Mouse (Mus musculus) retina, adult 2 months (tissue): ENCODE data around the gene Vstm4.

Experiments used
- DNase-seq: peaks from one replicate; pipeline ENCODE4 v3.0.0-alpha.2; 2012; ENCODE audit warnings: low read depth, low spot score

The Vstm4 gene

DNA sequence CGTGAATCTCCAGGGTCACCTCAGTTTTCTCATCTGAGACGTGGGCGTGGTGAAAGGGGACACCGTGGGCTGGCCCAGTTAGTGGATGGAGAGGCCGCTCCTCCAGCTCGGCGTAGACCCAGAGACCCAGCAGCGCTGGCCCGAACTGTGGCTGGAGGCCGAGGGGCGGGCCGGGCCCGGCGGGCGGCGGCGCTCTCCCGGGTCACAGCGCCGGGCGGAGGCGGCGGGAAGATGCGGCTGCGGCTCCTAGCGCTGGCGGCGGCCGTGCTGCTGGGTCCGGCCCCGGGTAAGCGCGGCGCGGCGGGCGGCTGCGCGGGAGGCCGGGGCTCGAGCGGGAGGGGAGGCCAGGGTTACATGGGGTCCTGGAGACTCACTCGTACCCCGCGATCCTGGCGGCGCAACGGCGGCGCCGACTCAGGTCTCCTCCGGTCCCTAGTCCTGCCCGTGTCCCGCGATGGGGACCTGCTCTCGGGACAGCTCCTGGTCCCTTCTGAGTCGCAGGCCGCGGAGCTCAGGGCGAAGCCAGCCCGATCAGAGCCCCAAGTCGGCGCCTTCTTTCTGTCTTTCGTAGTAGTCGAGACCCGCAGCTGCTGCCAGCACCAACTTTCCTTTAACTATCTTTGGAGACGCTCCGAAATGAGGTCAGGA lies at the start of gene Vstm4:
Vstm4 (plus strand) TSS at position 76 of the 648 bp plus-strand sequence.
- no peak for DNase-seq

DNA sequence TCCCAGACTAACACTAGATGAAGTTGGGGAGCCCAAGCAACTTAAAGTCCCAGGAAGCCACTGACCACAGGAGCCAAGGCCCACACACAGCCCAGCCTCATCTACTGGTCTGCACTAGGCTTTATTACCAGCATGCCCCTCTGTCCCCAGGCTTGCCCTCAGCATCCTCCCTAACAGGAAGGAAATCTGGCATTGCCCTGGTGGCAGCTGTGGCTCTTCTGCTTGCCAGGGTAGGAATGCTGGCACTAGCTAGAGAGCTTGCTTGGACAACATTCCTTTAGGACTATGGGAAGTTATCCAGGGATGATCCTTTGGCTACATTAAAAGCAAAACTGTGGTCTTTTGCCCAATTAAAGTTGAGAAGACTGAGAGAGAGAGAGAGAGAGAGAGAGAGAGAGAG lies 46.4 kb upstream of the Vstm4 start:
- DNase-seq: no peak

DNA sequence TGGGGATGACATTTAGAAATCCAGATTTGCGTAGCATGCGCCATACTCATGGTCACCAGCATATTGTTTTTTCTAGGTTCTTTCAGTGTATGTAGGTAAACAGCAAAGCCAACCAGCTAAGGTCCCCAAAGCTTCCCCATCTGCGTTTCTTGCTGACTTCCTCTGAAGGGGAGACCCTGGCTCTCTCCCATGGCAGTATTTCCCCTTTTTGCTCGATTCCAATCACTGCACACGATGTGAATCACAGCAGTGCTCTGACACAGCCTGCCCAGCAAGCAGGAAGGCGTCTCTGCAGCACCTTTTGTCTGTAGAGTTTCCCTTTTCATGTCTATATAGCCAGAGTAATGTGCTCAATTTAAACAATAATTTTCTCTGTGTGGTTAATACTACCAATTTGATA lies 44.1 kb upstream of the Vstm4 start:
- DNase-seq: no peak

DNA sequence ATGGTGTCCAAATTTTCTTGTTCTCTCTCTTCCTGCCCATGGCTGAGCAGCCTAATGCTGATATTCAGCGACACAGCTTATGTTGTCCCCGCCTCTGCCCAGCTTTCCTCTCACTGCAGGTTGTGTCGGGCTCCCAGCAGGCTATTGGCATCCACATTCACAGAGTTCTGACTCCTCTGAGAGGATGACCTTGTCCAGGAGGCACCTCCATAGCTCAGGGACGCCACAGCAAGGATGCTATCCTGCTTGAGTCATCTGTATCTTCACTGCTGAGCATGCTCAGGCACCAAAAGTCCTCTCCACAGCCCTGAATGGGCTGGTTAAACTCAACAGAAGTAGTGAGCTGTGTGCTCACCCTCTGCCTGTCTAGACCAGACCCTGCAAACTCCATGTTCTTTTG lies 41.6 kb upstream of the Vstm4 start:
- DNase-seq: no peak

DNA sequence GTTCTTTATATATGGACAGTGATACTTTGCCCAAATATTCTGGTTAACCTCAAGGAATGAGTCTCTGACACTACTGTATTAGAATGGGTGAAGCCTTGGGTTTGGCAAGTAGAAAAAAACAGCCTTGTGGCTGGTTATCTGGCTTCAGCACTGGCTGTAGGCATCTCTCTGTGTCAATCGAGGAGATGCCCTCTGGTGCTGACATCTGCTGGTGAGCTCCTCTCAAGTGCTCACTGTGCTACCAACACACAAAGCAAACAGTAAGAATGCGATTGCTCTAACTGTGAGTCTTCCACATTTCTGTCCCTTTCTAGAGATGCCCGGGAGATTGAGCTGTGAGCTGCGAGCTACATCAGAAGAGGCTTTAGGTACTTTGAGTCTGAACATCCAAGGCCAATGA lies 40.0 kb upstream of the Vstm4 start:
- no peak for DNase-seq

- no peak for DNase-seq
Observed at GRCm38 (mm10) chr14:32817258-32817657, 39.3 kb upstream of the Vstm4 start.

DNA sequence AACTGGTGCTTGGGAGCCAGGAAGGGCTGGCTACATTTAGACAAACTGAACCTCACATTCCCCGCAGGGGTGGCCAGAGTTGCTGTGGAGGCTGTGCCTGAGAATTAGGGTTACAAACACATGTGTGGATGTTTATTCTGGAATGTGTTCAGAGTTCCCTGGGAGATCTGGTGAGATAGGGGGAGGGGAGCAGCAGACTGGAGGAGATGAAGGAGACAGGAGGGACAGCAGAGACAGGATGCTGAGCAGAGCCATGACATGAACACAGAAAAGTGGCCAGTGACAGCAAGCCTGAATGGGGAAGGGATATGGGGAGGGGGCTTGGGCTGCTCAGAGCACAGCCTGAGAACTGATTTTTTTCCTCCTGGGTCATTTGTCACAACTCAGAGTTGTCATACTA lies 37.3 kb upstream of the Vstm4 start:
- no peak for DNase-seq

GRCm38 (mm10) chr14:32822812-32823211 lies 33.7 kb upstream of the Vstm4 start:
- DNase-seq: no peak

DNA sequence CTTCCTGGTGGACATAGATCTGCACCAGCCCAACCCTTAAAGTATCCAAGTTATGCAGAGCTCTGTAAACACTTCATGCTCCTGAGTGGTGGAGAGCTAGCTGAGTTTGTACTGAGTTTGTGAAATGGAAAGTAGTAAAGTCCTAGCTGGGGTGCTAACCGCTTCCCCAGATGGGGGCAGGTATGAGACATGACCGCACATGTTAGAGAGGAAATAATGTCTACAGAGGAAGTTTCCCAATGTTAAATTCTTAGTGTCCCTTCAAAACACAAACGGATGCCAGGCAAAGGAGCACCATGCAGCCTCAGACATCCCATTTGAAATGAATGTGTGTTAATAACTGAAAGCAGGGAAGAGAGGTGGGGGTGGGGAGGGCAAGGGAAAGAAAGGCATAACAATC lies 32.7 kb upstream of the Vstm4 start:
- DNase-seq: no peak

DNA sequence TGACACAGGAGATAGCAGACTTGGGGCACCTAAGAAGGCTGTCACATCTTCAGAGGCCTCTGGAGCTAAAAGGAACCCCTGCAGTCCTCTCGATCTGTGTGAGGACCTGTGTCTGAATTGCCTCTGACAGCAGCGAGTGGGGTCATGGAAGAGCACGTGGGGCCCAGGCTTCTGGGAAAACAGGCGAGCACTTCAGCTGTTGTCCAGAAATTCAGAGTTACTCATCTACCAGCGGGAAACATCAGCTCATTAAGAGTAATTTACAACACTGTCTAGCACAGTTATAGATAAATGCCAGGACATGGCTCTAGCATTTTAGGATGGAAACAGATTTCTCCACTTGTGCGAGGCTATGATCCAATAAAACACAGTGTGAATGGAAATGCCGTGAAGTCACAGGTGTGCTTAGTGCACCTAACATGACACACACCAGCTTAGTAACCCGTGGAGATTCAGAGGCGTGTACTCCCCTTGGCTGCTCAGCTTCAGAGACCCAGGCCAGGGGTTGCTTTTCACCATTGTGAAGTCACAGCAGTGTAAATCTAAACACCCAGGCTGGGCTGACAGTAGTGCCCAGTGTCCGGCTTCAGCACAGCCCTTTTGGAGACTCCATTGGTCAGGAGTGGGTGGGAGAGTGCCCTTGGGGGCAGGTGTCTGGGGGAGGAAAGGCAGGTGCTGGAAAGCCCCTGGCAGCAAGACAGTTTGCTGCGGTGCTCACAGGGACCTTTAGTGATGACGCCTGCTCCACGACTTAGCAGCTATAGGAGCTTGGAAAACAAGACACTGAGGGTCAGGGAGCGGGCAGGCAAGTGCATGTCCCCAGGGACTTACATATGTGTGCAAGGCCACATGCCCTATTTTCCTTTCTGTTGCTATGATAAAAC lies 32.0 kb upstream of the Vstm4 start:
- no peak for DNase-seq

- no peak for DNase-seq
Observed at GRCm38 (mm10) chr14:32825426-32826032, 31.0 kb upstream of the Vstm4 start.

DNA sequence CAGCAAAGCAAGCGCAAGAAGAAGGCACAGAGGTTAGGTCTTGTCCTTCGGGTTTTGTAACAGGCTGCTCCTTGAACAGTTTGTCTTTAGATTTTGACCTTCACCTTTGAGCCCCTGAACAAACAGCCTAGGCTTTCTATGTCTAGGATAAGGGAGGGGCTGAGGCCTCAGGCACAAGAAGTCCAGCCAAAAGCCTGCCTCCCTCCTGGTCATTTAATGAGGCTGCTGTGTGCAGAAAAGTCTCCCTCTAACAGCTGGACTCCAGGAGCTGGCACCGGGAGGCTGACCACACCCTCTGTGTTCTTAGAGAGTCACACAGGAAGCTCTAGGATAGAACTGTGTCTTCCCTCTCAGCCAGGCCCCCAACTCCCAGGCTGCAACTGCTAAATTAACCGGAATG lies 29.4 kb upstream of the Vstm4 start:
- DNase-seq: no peak

GRCm38 (mm10) chr14:32827994-32828650 lies 28.4 kb upstream of the Vstm4 start:
- no peak for DNase-seq

DNA sequence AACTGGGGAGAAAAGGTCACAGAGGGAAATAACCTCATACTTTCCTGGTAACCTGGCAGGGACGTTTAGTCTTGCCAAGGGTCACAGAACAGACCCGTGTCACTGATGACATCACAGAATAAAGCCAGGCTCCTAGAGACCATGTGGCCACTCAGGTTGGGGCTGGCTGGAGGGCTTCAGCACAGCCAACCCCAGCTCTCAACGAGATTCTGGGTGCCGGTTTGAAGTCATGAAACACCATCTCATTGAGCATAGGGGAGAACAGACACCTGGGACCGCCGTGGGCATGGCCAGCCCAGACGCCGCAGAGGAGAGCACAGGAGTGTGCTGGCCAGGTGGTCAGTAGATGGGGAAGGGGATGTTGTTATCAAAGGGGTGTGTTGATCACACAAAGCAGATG lies 22.7 kb upstream of the Vstm4 start, which contains the start of gene Fam170b:
Fam170b (plus strand) TSS at position 116 of the 400 bp plus-strand sequence.
- no peak for DNase-seq

DNA sequence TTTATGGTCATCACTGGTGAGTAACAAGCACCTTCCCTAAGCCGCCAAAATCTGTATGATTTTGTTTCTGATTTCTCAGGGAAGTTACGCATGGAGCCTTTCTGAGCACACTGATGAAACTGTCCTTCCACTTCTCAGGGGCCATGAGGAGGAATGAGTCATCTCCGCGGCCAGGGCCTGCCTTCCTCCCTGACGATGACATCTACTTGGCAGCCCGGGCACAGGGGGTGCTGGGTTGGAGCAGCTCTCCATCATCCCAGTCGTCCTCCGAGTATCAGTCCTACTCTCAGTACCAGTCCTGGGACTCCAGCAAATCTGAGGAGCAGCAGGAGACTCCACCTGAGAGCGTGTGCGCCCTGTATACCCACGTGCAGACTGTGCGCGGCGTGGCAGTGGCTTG lies 21.4 kb upstream of the Vstm4 start:
- DNase-seq: no peak

DNA sequence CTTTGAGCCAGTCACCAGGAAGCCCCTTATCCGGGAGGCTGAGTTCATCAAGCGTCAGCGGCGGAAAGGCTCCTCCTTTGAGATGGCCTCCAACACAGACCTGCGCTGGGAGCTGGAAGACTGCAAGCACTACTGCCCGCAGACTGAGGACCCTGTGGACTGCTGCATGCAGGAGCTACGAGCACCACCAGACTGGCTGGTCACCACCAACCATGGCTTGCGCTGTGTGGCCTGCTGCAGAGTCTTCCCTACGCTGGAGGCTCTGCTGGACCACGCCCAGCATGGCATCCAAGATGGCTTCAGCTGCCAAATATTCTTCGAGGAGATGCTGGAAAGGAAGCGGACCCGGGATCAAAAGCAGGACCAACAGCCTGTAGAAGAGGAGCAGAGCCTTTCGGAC lies 21.0 kb upstream of the Vstm4 start:
- no peak for DNase-seq

GRCm38 (mm10) chr14:32836191-32836590 lies 20.4 kb upstream of the Vstm4 start:
- no peak for DNase-seq

DNA sequence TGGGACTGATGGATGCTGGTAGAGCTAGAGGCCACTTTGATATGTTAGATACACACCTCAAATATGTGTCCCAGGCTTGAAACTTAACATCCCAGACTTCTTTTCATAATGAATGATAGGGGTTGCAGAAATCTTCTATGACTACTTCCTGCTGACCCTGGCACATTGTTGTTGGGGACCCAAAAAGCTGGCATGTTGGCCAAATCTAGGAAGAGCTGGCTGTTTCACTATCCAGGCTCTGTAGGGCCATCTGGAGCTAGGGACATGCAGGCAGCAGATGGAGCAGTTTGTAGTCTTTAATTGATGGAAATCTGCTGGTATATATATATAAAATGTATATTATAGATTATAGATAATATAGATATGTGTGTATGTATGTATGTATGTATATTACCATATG lies 14.5 kb upstream of the Vstm4 start:
- no peak for DNase-seq

- DNase-seq: no peak
Observed at GRCm38 (mm10) chr14:32854059-32854458, 2.5 kb upstream of the Vstm4 start.

GRCm38 (mm10) chr14:32856246-32856645 lies 310 bp upstream of the Vstm4 start:
- no peak for DNase-seq

DNA sequence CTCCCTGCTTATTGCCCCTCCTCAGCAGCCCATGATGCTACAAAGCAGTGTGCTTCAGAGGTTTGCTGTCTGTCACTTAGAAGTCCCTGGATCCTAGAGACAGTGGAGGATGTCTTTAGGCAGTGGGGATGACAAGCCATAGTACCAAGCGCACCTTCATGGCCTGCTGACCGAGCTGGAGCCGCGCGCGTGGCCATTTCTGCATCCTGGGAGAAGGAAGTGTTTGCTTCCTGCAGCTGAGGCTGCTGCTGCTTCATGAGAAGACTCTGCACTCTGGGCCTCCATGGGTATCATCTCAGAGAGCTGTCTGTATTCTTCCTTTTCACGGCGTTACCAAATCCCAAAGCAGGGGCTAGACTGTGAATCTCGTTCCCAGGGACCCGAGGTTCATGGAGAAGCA lies 1.8 kb downstream of the Vstm4 start:
- no peak for DNase-seq

DNA sequence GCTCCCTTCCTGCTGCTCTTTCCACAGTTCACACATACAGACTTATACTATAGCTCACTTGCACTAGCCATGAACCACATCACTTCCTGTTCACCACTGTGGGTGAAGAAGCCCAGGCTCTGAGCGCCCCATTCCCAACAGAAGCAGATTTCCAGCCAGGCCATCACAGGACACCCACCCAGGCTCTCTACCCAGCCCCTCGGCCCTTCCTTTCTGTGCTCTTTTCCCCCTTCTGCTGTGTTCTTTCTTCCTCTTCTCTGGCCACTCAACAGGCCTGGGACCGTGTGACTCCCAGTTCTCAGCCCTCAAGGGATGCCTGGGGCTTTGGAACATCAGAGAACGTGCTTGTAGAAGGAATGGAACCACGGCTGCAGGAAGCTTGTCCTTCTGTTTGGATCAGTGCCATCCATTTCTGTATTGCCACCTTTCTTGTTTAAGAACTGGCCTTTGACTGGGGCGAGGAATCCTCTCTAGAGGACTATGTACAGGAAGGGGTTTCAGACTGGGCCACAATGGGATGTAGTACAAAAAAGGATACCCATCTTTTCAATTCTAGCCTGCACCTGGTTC lies 2.5 kb downstream of the Vstm4 start:
- no peak for DNase-seq
